Mouse (Mus musculus) gastrocnemius, postnatal 36 days (tissue): ENCODE results near the gene Dcaf4. TPM values are rescaled to one million over a fixed set of nuclear protein-coding genes. Genes with fewer than 3 reads are reported as not detected.

Experiments used
- DNase-seq, 2 experiments: peaks; one replicate each; pipeline ENCODE4 v3.0.0; 2022
- intact Hi-C: fragments of 180-260 bp; cut with DNase I; formaldehyde crosslinking; loops from one replicate; pipeline ENCODE4 v1.15.1; 2025
- long read RNA-seq, 2 experiments: library from polyadenylated mRNA; stranded (forward); transcript quantifications; one replicate each; pipeline ENCODE4 v2.0.0; 2021
- total RNA-seq, 2 experiments: library from RNA; stranded (reverse); gene quantifications; 2 replicates each; pipeline ENCODE4 v1.2.3; 2021

Gene Dcaf4
- 10 to 100 TPM; 20.3 to 20.7 TPM for total RNA-seq
- long read RNA-seq, experiment 1, transcript Dcaf4-201 (14 exons, 2,008 nt): major isoform, 17 of 27 reads
- long read RNA-seq, experiment 1, partial matches to known transcripts: 2 of 27 reads
- long read RNA-seq, experiment 1, other reads (novel, unspliced or antisense): 8 of 27 reads
- long read RNA-seq, experiment 2, transcript Dcaf4-201 (14 exons, 2,008 nt): major isoform, 21 of 36 reads
- long read RNA-seq, experiment 2, partial matches to known transcripts: 1 of 36 reads
- long read RNA-seq, experiment 2, other reads (novel, unspliced or antisense): 14 of 36 reads

GRCm38 (mm10) chr12:83520311-83520890 is at the start of gene Dcaf4:
Dcaf4 (plus strand) TSS chr12:83520466.
- intact Hi-C loops: no loop called here

GRCm38 (mm10) chr12:83471760-83472159 is 48.5 kb upstream of the Dcaf4 start:
- intact Hi-C loops: no loop called here
- DNase-seq: no peak

More at GRCm38 (mm10) chr12:83520311-83520890, at the start of gene Dcaf4:
- DNase-seq: peak; percentile 96 to 98

- intact Hi-C loops: no loop called here
- no peak for DNase-seq
Observed at GRCm38 (mm10) chr12:83473987-83474600, 46.2 kb upstream of the Dcaf4 start.

- no peak for DNase-seq
- intact Hi-C loops: no loop called here
Observed at GRCm38 (mm10) chr12:83475419-83475818, 44.8 kb upstream of the Dcaf4 start.

- intact Hi-C loops: no loop called here
- no peak for DNase-seq
Observed at GRCm38 (mm10) chr12:83476277-83476676, 44.0 kb upstream of the Dcaf4 start.

GRCm38 (mm10) chr12:83479140-83479539 is 41.1 kb upstream of the Dcaf4 start:
- DNase-seq: no peak
- intact Hi-C loops: no loop called here

- intact Hi-C loops: no loop called here
Observed at GRCm38 (mm10) chr12:83479818-83480401, 40.4 kb upstream of the Dcaf4 start.

GRCm38 (mm10) chr12:83481439-83481838 is 38.8 kb upstream of the Dcaf4 start:
- intact Hi-C loops: no loop called here

More at GRCm38 (mm10) chr12:83479818-83480401, 40.4 kb upstream of the Dcaf4 start:
- DNase-seq: no peak

GRCm38 (mm10) chr12:83483653-83484052 is 36.6 kb upstream of the Dcaf4 start:
- intact Hi-C loops: no loop called here
- no peak for DNase-seq

More at GRCm38 (mm10) chr12:83481439-83481838, 38.8 kb upstream of the Dcaf4 start:
- no peak for DNase-seq

GRCm38 (mm10) chr12:83484855-83485745 is 35.2 kb upstream of the Dcaf4 start:
- no peak for DNase-seq
- intact Hi-C loops: no loop called here

- intact Hi-C loops: loop anchor here (2.0 kb wide), 1 partner anchor 73 kb away; no protein-coding TSS in a partner anchor
- peak in 1 of 2 experiments; percentile 24 for DNase-seq
Observed at GRCm38 (mm10) chr12:83485911-83486670, 34.2 kb upstream of the Dcaf4 start.

- DNase-seq: peak; percentile 40 to 49
- intact Hi-C loops: loop anchor here (2.0 kb wide), 1 partner anchor 74 kb away; no protein-coding TSS in a partner anchor
Observed at GRCm38 (mm10) chr12:83486671-83487461, 33.4 kb upstream of the Dcaf4 start.

- intact Hi-C loops: loop anchor here (2.0 kb wide), 1 partner anchor 75 kb away; no protein-coding TSS in a partner anchor
- DNase-seq: peak; percentile 99 to 100
Observed at GRCm38 (mm10) chr12:83487476-83487991, 32.7 kb upstream of the Dcaf4 start, which contains the start of gene Dpf3. Dpf3 (minus strand) TSS chr12:83487716.

GRCm38 (mm10) chr12:83488211-83488941 is 31.9 kb upstream of the Dcaf4 start:
- peak in 1 of 2 experiments; percentile 31 for DNase-seq
- intact Hi-C loops: no loop called here

- intact Hi-C loops: no loop called here
- no peak for DNase-seq
Observed at GRCm38 (mm10) chr12:83489748-83490147, 30.5 kb upstream of the Dcaf4 start.

GRCm38 (mm10) chr12:83491609-83492008 is 28.7 kb upstream of the Dcaf4 start:
- no peak for DNase-seq
- intact Hi-C loops: no loop called here

GRCm38 (mm10) chr12:83492808-83493207 is 27.5 kb upstream of the Dcaf4 start:
- no peak for DNase-seq
- intact Hi-C loops: no loop called here
